Mouse (Mus musculus) CH12.LX (cell line): ENCODE data around the gene Pgap3. TPM values are rescaled to one million over a fixed set of nuclear protein-coding genes. Genes with fewer than 3 reads are reported as not detected.

Experiments
- DNase-seq: peaks from one replicate; pipeline ENCODE4 v3.0.0-alpha.2; 2013; ENCODE audit errors: extremely low read depth
- H3K27ac ChIP-seq: 2 replicates; pipeline ENCODE4 v1.5.1; 2012; ENCODE audit warnings: low read depth, mild to moderate bottlenecking, control low read depth, moderate library complexity; ENCODE audit not compliant: insufficient read depth
- H3K27me3 ChIP-seq: replicated peaks from 2 replicates; pipeline ENCODE3; 2012; ENCODE audit warnings: inconsistent platforms
- H3K36me3 ChIP-seq, 2 experiments: replicated peaks in 1 of 2; 2 replicates each; pipeline versions ENCODE3 to v1.6.1; 2012; ENCODE audit warnings: inconsistent platforms in 1 of 2, low read length in 1 of 2, mild to moderate bottlenecking in 1 of 2, mixed read lengths in 1 of 2, moderate library complexity in 1 of 2; ENCODE audit not compliant: control insufficient read depth in 1 of 2, insufficient read depth in 1 of 2
- H3K4me1 ChIP-seq, 2 experiments: 2 replicates each; pipeline ENCODE4 v1.6.1; 2012; ENCODE audit warnings: inconsistent platforms in 1 of 2, moderate library complexity in 1 of 2; ENCODE audit not compliant: insufficient read depth in 2 of 2, control insufficient read depth in 1 of 2
- H3K4me2 ChIP-seq: 2 replicates; pipeline ENCODE4 v1.6.1; 2012; ENCODE audit warnings: low read depth, mild to moderate bottlenecking, control low read depth; ENCODE audit not compliant: poor library complexity, insufficient read depth, severe bottlenecking
- H3K4me3 ChIP-seq, 3 experiments: fragments of 150-350 bp in 1 of 3; sonication (generic) in 1 of 3; replicated peaks in 1 of 3; 2 replicates each; pipeline versions ENCODE3 to v1.5.1; 2011 to 2012; ENCODE audit warnings: low read depth in 2 of 3, low read length in 2 of 3, mild to moderate bottlenecking in 2 of 3, moderate library complexity in 2 of 3, control low read depth in 1 of 3, improper control_type of control experiment in 1 of 3, inconsistent platforms in 1 of 3, mixed read lengths in 1 of 3; ENCODE audit not compliant: poor library complexity in 1 of 3
- H3K79me2 ChIP-seq: replicated peaks from 2 replicates; pipeline ENCODE4 v1.6.1; 2012; ENCODE audit warnings: mild to moderate bottlenecking, moderate library complexity; ENCODE audit not compliant: control insufficient read depth, poor library complexity, insufficient read depth, severe bottlenecking; ENCODE audit errors: extremely low read depth
- H3K9ac ChIP-seq: 2 replicates; pipeline ENCODE4 v1.6.1; 2012; ENCODE audit warnings: low read depth, mild to moderate bottlenecking, control low read depth, moderate library complexity; ENCODE audit not compliant: insufficient read depth
- H3K9me3 ChIP-seq: replicated peaks from 2 replicates; pipeline ENCODE3; 2012; ENCODE audit warnings: low read length, inconsistent platforms, mixed read lengths
- CHD2 ChIP-seq: IDR thresholded peaks from 2 replicates; pipeline ENCODE4 v1.6.1; 2011; ENCODE audit warnings: low read length, improper control_type of control experiment
- CTCF ChIP-seq, 2 experiments: IDR thresholded peaks in 1 of 2; conservative IDR thresholded peaks in 1 of 2; 2 replicates each; pipeline ENCODE4 v1.5.1; 2011 to 2012; ENCODE audit warnings: low read depth in 2 of 2, low read length in 2 of 2, improper control_type of control experiment in 1 of 2, inconsistent platforms in 1 of 2, mild to moderate bottlenecking in 1 of 2, moderate library complexity in 1 of 2
- E2F4 ChIP-seq: IDR thresholded peaks from 2 replicates; pipeline ENCODE4 v1.6.1; 2011; ENCODE audit warnings: low read depth, low read length, improper control_type of control experiment; ENCODE audit not compliant: insufficient replicate concordance
- EP300 ChIP-seq: IDR thresholded peaks from 2 replicates; pipeline ENCODE4 v1.6.1; 2011; ENCODE audit warnings: low read length, improper control_type of control experiment
- ETS1 ChIP-seq: conservative IDR thresholded peaks from 2 replicates; pipeline ENCODE4 v1.6.1; 2012; ENCODE audit warnings: low read depth, mild to moderate bottlenecking, inconsistent platforms, low read length, improper control_type of control experiment, moderate library complexity
- GABPA ChIP-seq: IDR thresholded peaks from 2 replicates; pipeline ENCODE4 v1.6.1; 2012; ENCODE audit warnings: low read depth, low read length, improper control_type of control experiment, inconsistent platforms; ENCODE audit not compliant: insufficient replicate concordance
- HCFC1 ChIP-seq: IDR thresholded peaks from 2 replicates; pipeline ENCODE4 v1.6.1; 2012; ENCODE audit warnings: low read depth, mild to moderate bottlenecking, inconsistent platforms, low read length, improper control_type of control experiment
- MAX ChIP-seq: IDR thresholded peaks from 2 replicates; pipeline ENCODE4 v1.6.1; 2011; ENCODE audit warnings: low read length, improper control_type of control experiment
- MAZ ChIP-seq: IDR thresholded peaks from 2 replicates; pipeline ENCODE4 v1.6.1; 2012; ENCODE audit warnings: low read depth, mild to moderate bottlenecking, inconsistent platforms, low read length, improper control_type of control experiment, moderate library complexity
- MXI1 ChIP-seq: IDR thresholded peaks from 2 replicates; pipeline ENCODE4 v1.6.1; 2011; ENCODE audit warnings: mild to moderate bottlenecking, low read depth, low read length, improper control_type of control experiment
- MYC ChIP-seq: IDR thresholded peaks from 2 replicates; pipeline ENCODE4 v1.6.1; 2011; ENCODE audit warnings: low read depth, mild to moderate bottlenecking, improper control_type of control experiment, low read length
- NELFE ChIP-seq: IDR thresholded peaks from 2 replicates; pipeline ENCODE4 v1.6.1; 2011; ENCODE audit warnings: low read depth, low read length, improper control_type of control experiment
- NRF1 ChIP-seq: IDR thresholded peaks from 2 replicates; pipeline ENCODE4 v1.6.1; 2014; ENCODE audit warnings: low read depth, mild to moderate bottlenecking, inconsistent platforms, low read length, improper control_type of control experiment, moderate library complexity
- POLR2AphosphoS2 ChIP-seq: IDR thresholded peaks from 2 replicates; pipeline ENCODE4 v1.6.1; 2011; ENCODE audit warnings: low read depth, low read length, improper control_type of control experiment
- RAD21 ChIP-seq: IDR thresholded peaks from 2 replicates; pipeline ENCODE4 v1.6.1; 2011; ENCODE audit warnings: low read depth, mild to moderate bottlenecking, low read length, improper control_type of control experiment, moderate library complexity
- RCOR1 ChIP-seq: conservative IDR thresholded peaks from 2 replicates; pipeline ENCODE4 v1.6.1; 2012; ENCODE audit warnings: low read depth, mild to moderate bottlenecking, inconsistent platforms, low read length, improper control_type of control experiment
- SIN3A ChIP-seq: IDR thresholded peaks from 2 replicates; pipeline ENCODE4 v1.6.1; 2012; ENCODE audit warnings: low read length, improper control_type of control experiment, inconsistent platforms
- SMC3 ChIP-seq: IDR thresholded peaks from 2 replicates; pipeline ENCODE4 v1.6.1; 2011; ENCODE audit warnings: low read depth, low read length, improper control_type of control experiment
- TBP ChIP-seq: conservative IDR thresholded peaks from 2 replicates; pipeline ENCODE4 v1.6.1; 2011; ENCODE audit warnings: low read depth, low read length, improper control_type of control experiment
- UBTF ChIP-seq: IDR thresholded peaks from 2 replicates; pipeline ENCODE4 v1.6.1; 2012; ENCODE audit warnings: low read depth, mild to moderate bottlenecking, inconsistent platforms, low read length, improper control_type of control experiment, moderate library complexity
- USF1 ChIP-seq: IDR thresholded peaks from 2 replicates; pipeline ENCODE4 v1.6.1; 2014; ENCODE audit warnings: low read depth, mild to moderate bottlenecking, inconsistent platforms, low read length, improper control_type of control experiment
- USF2 ChIP-seq: conservative IDR thresholded peaks from 2 replicates; pipeline ENCODE4 v1.6.1; 2011; ENCODE audit warnings: low read depth, low read length, improper control_type of control experiment
- ZMIZ1 ChIP-seq: IDR thresholded peaks from 2 replicates; pipeline ENCODE4 v1.6.1; 2012; ENCODE audit warnings: low read depth, mild to moderate bottlenecking, inconsistent platforms, low read length, improper control_type of control experiment
- ZNF384 ChIP-seq: IDR thresholded peaks from 2 replicates; pipeline ENCODE4 v1.6.1; 2012; ENCODE audit warnings: low read depth, low read length, improper control_type of control experiment, inconsistent platforms
- dilution Hi-C: fragments of 300-500 bp; cut with MboI; formaldehyde crosslinking; loops from 2 replicates; pipeline ENCODE4 v1.14.3; 2020; ENCODE audit warnings: low sequenced_read_pairs; ENCODE audit not compliant: extremely low pct_unique_long_range_greater_than_20kb, extremely low pct_ligation_motif_present
- in situ Hi-C: fragments of 300-500 bp; cut with MboI; formaldehyde crosslinking; loops from 3 replicates; pipeline ENCODE4 v1.14.3; 2019; ENCODE audit warnings: low sequenced_read_pairs, low pct_ligation_motif_present, low pct_unique_long_range_greater_than_20kb, mixed read lengths
- polyA plus RNA-seq: library from polyadenylated mRNA; unstranded; fragments of >175 nt; gene quantifications from 2 replicates; pipeline ENCODE4 v1.2.1, GENCODE M21; 2012; ENCODE audit warnings: low read depth; ENCODE audit not compliant: insufficient read length
- total RNA-seq, 2 experiments: library from RNA; depleted of rRNA; stranded (reverse); fragments of 300-350 nt in 1 of 2; fragments of >200 nt in 1 of 2; gene quantifications; 2 replicates each; pipeline ENCODE4 v1.2.3; 2012 to 2014

Pgap3 gene
- total and polyA plus RNA-seq, 3 experiments, result 3.3 to 6.9 (median 6.5) TPM

DNA sequence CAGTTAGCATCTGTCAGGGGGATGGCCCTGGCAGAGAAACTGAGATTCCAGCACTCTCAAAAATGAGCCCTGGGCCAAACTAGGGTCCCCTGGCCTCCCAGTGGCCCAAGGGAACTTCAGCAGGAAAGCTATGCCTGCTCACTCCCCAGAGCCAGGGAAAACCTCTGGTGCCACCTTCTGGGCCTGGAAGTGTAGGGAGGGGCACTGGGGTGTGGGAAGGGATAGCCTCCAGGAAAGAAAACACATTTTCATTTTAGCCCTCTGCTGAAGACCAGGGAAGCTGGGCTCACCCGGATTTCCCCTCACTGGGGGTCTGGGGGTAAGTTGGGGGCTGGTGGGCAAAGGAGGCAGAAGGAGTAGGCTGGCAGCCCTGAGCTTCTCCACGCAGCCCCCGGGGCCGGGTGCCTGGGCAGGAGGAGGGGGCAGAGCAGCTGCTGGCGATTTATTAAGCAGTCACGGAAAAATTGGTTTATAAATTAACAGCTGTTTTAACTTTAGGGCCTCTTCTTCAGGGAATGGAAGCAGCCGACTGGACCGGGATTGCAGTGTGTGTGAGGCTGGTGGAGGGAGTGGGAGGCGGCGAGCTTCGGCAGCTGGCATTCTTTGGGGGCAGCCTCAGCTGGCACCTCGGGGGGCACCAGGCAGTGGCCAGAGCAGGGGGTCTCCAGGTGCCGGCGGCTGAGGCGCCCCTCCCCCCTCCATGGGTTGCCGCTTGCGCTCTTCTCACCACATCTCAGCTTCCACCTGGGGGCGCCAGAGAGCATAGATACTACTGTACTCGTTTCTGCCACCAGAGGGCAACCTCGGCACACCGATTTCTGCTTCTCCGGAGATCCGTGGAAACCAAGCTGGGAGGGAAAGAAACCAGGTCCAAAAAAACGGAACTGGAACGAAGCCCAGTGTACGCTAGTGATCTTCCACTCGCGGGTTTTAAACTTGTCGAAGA is 58.0 kb downstream of the Pgap3 start (continued):
- TF ChIP-seq EP300 (peak; percentile 65), HCFC1 (peak; percentile 59), TBP (no peak), MAZ (peak; percentile 95), RCOR1 (peak; percentile 60; the same call in 1 of the 2 replicates), NELFE (peak; percentile 97; the same call in 1 of the 2 replicates), E2F4 (peak; percentile 75; the same call in 1 of the 2 replicates)

DNA sequence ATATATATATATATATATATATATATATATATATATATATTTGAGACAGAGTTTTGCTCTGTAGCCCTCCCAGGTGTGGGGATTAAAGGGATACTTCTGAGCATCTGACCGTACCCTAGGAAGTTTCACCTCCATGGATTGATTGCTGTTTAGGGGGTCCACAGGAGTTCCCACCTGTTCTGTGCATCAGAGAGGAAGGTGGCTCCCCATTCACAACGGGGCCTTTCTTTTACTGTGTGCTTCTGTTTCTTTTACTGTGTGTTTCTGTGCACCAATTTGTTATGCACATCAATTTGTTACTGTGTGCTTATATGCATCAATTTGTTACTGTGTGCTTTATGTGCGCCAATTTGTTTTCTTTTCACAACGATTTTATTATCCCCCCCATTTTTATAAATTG is 59.1 kb downstream of the Pgap3 start:
- dilution Hi-C loops (no loop called here), in situ Hi-C loops (loop anchor here (5.0 to 25.0 kb wide), 2 partner anchors 74 to 296 kb away; partner anchors contain the start of genes Gm12355, Gsdma2 and Gsdma3)
- Histone ChIP-seq H3K36me3 (no peaks in the 10 kb centered on the region), H3K4me2 (no peak overlapping the region), H3K27ac (no peak overlapping the region), H3K79me2 (no peaks in the 10 kb centered on the region), H3K9ac (no peak overlapping the region), H3K9me3 (no peaks in the 10 kb centered on the region), H3K4me1 (peaks cover 14 to 36% of the 10 kb centered on the region in 2 experiments), H3K27me3 (peaks cover 68% of the 10 kb centered on the region), H3K4me3 (no peak overlapping the region)
- DNase-seq, result no peak
- TF ChIP-seq ZNF384, result no peak
- TF ChIP-seq UBTF, result no peak
- TF ChIP-seq USF1, result no peak
- TF ChIP-seq USF2, result no peak
- TF ChIP-seq CTCF (conservative IDR thresholded peaks at IDR 0.05 in 1 of 2, IDR thresholded peaks at IDR 0.05 in 1 of 2; ENCODE audit: low read depth in 2 of 2, low read length in 2 of 2), result no peak
- TF ChIP-seq NRF1, result no peak
- no peak for TF ChIP-seq CHD2
- no peak for TF ChIP-seq ZMIZ1
- TF ChIP-seq GABPA, result no peak

DNA sequence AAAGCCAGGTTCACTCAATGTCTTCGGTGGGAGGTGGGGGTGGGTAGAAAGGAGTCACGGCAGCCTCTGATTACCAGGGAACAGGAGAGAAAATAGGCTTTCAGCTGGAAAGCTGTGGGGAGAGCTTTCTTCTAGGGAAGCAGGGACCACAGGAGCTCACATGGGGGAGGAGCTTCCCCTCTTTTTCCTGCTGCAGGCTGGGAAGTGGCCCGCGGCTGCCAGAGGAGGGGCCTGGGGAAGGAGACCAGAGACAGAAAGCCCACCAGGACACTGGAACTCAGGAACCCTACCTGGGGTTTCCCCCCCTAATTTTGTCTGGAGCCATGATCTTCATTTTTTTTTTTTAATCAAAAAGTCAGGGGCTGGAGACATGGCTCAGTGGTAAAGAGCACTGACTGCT is 59.7 kb downstream of the Pgap3 start:
- Histone ChIP-seq H3K4me2 (no peak overlapping the region), H3K9me3 (no peaks in the 10 kb centered on the region), H3K9ac (no peak overlapping the region), H3K4me1 (peaks cover 16 to 32% of the 10 kb centered on the region in 2 experiments), H3K27ac (no peak overlapping the region), H3K4me3 (no peak overlapping the region), H3K79me2 (no peaks in the 10 kb centered on the region), H3K36me3 (no peaks in the 10 kb centered on the region), H3K27me3 (peaks cover 71% of the 10 kb centered on the region)
- TF ChIP-seq RAD21 (no peak), NRF1 (no peak), SIN3A (no peak), MXI1 (no peak), ETS1 (no peak), EP300 (no peak), MAX (no peak), E2F4 (no peak), POLR2AphosphoS2 (no peak), MYC (no peak), SMC3 (no peak), UBTF (no peak)
- dilution Hi-C loops, result no loop called here
- DNase-seq, result no peak
- in situ Hi-C loops, result loop anchor here (5.0 to 25.0 kb wide), 2 partner anchors 73 to 297 kb away; partner anchors contain the start of genes Gm12355, Gsdma2 and Gsdma3
